Mouse (Mus musculus) hindbrain, embryonic 13.5 days (tissue): ENCODE data around the gene Islr2. TPM values are rescaled to one million over a fixed set of nuclear protein-coding genes. Genes with fewer than 3 reads are reported as not detected.
A peak's percentile ranks its signal among the peaks of the same experiment; 100 is the strongest.

ENCODE experiments used
- ATAC-seq: fragments of 200-750 bp; cut with Nextera tagmentation; 2 replicates; pipeline ENCODE4 v1.8.0; 2017; ENCODE audit warnings: moderate TSS enrichment; ENCODE audit not compliant: low FRiP score
- H3K27ac ChIP-seq: fragments of 300-500 bp; sonication (generic); 2 replicates; pipeline ENCODE4 v1.5.1; 2015; ENCODE audit warnings: inconsistent platforms, mild to moderate bottlenecking, moderate library complexity
- H3K27me3 ChIP-seq: fragments of 300-500 bp; sonication (generic); 2 replicates; pipeline ENCODE4 v1.6.1; 2015; ENCODE audit warnings: mild to moderate bottlenecking, inconsistent platforms
- H3K36me3 ChIP-seq: fragments of 300-500 bp; sonication (generic); 2 replicates; pipeline ENCODE4 v1.6.1; 2015; ENCODE audit warnings: mild to moderate bottlenecking, inconsistent platforms
- H3K4me1 ChIP-seq: fragments of 300-500 bp; sonication (generic); replicated peaks from 2 replicates; pipeline ENCODE4 v1.6.1; 2015; ENCODE audit warnings: inconsistent platforms
- H3K4me2 ChIP-seq: fragments of 300-500 bp; sonication (generic); 2 replicates; pipeline ENCODE4 v1.6.1; 2015; ENCODE audit warnings: inconsistent platforms, mild to moderate bottlenecking, moderate library complexity
- H3K4me3 ChIP-seq: fragments of 300-500 bp; sonication (generic); 2 replicates; pipeline ENCODE4 v1.5.1; 2015; ENCODE audit warnings: mild to moderate bottlenecking, inconsistent platforms
- H3K9ac ChIP-seq: fragments of 300-500 bp; sonication (generic); 2 replicates; pipeline ENCODE4 v1.6.1; 2015; ENCODE audit warnings: mild to moderate bottlenecking, inconsistent platforms
- H3K9me3 ChIP-seq: fragments of 300-500 bp; sonication (generic); 2 replicates; pipeline ENCODE4 v1.6.1; 2016; ENCODE audit warnings: inconsistent platforms
- WGBS: fragments of 180-500 bp; shearing (Covaris S2); methylation state at CpG from one replicate; pipeline ENCODE4 v1.1.7; 2015; 5-methylcytosine and 5-hydroxymethylcytosine counted together
- polyA plus RNA-seq: library from polyadenylated mRNA; unstranded; fragments of >200 nt; fragmentation: Nextera tagmentation; extraction: Ambion mirVana; gene quantifications from 2 replicates; pipeline ENCODE4 v1.2.1, GENCODE M21; 2015

Islr2 gene
- polyA plus RNA-seq, 1 experiment from 2014 or later: 11.3 TPM

DNA sequence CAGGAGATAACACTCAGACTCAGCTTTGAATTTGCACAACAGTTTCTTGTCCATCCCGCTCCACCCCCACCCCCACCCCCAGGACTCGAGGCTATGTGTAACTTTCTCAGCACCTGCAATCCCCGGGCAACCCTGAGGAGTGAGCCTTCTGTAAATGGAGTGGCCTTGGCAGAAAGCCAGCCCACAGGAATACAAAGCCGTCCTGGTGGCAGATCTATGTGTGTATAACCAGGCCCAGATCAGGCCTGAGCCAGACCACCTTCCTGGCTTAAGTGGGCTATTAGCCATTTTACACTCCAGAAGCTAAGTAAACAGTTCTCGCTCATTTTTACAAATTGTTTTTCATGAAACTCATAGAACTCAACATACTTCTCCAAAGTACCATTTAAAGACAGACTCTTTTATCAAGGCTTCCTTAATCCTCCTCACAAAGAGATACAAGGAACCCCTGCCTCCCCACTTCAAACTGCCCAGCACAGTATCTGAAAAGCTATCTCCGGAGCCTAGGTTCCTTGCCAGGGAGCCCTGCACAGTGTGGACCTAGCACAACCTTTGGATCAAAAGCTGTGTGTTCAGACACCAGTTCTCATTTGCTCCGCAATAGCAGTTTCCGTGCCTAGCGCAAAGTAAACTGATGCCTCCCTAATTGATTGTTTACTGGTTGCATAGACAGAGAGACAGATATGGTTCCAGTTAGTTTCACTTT is 37.8 kb upstream of the Islr2 start:
- no peaks in the 10 kb centered on the region for H3K36me3 ChIP-seq
- no peak overlapping the region for H3K9ac ChIP-seq
- no peaks in the 10 kb centered on the region for H3K27me3 ChIP-seq
- no peak overlapping the region for H3K4me2 ChIP-seq
- peaks cover 22% of the 10 kb centered on the region for H3K4me1 ChIP-seq
- H3K4me3 ChIP-seq: no peak overlapping the region
- 54% methylated on average over 9 of the region's 9 CpGs for WGBS
- 0 out of 2 replicates have a peak, but pooled peaks have one; percentile 39 for ATAC-seq
- peak overlapping the region; percentile 35; the same call in 1 of the 2 replicates for H3K27ac ChIP-seq
- H3K9me3 ChIP-seq: no peaks in the 10 kb centered on the region

DNA sequence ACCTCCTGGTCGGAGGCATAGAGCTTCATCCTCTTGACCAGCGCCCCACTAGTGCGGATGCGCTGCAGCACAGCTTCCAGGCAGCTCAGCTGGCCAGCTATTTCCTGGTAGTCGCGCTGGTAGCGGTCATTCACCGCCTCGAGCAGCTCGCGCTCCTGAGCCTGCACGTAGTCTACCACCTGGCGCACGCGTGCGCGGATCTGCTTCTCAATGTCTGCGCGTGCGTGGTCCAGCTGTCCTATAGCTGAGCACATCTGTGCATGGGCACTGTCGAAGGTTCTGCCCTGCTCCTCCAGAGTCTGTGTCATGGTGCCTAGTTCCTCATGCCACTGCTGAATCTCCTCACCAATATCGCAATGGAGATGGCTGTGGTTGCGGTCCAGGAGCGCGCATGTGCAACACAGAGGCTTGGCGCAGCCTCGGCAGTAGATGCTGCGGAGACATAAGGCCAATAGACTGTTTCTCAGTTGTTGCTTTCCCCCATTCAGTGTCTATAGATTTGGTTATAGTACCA is 30.4 kb upstream of the Islr2 start:
- Histone ChIP-seq H3K27me3 (no peaks in the 10 kb centered on the region), H3K27ac (no peak overlapping the region), H3K4me1 (no peaks in the 10 kb centered on the region; the same call in 1 of the 2 replicates), H3K4me2 (no peak overlapping the region), H3K9ac (no peak overlapping the region), H3K9me3 (no peaks in the 10 kb centered on the region), H3K36me3 (peaks cover 6% of the 10 kb centered on the region), H3K4me3 (no peak overlapping the region)
- no peak for ATAC-seq
- WGBS: 97% methylated on average over 28 of the region's 28 CpGs

DNA sequence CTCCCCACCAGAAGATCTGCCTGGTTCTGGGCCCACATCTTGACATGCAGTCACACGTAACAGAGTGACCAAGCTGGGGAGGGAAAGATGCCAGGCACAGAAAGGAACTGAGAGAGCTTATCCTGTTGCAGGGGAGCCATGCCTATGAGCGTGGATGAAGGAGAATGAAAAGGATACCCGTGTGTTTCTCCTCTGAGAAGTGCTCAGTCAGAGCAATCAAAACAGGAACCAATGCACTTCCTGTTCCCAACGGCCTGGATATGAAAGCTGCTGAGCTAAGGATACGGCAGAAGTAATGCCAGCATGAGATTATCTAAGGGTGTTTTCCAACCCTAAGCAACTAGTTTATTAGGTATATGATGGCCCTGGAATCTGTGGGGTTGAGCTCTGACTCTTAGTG is 28.3 kb upstream of the Islr2 start:
- H3K27ac ChIP-seq: no peak overlapping the region

DNA sequence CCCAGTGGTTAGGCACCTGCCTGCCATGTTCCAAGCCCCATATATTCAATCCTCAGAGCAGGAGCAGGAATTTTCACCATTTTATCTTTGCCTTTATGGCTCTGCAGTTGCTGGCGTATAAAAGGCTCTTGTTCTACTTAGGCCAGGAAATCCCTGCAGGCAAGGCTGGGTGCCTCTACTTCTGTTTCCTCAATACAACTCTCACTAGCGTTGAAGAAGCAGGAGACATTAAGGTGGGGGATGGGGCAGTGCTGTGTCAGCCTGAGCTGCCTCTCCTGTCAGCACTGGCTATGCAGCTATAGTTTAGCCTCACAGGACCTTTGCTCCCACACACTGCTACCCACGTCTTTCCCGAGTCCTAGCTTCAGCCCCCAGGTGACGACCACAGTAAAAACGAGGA is 27.6 kb upstream of the Islr2 start:
- Histone ChIP-seq H3K27me3 (no peaks in the 10 kb centered on the region), H3K36me3 (peaks cover 9% of the 10 kb centered on the region), H3K4me1 (no peaks in the 10 kb centered on the region; the same call in 1 of the 2 replicates), H3K27ac (no peak overlapping the region), H3K4me3 (no peak overlapping the region), H3K4me2 (no peak overlapping the region), H3K9ac (no peak overlapping the region), H3K9me3 (no peaks in the 10 kb centered on the region)
- WGBS: 72% methylated on average over 6 of the region's 6 CpGs
- ATAC-seq: no peak

More for the DNA sequence above, 28.3 kb upstream of the Islr2 start:
- H3K4me1 ChIP-seq: no peaks in the 10 kb centered on the region; the same call in 1 of the 2 replicates
- H3K9ac ChIP-seq: no peak overlapping the region
- no peak overlapping the region for H3K4me3 ChIP-seq
- WGBS: 79% methylated on average over 5 of the region's 5 CpGs
- H3K4me2 ChIP-seq: no peak overlapping the region
- no peak for ATAC-seq
- no peaks in the 10 kb centered on the region for H3K27me3 ChIP-seq
- H3K36me3 ChIP-seq: peaks cover 9% of the 10 kb centered on the region
- no peaks in the 10 kb centered on the region for H3K9me3 ChIP-seq

DNA sequence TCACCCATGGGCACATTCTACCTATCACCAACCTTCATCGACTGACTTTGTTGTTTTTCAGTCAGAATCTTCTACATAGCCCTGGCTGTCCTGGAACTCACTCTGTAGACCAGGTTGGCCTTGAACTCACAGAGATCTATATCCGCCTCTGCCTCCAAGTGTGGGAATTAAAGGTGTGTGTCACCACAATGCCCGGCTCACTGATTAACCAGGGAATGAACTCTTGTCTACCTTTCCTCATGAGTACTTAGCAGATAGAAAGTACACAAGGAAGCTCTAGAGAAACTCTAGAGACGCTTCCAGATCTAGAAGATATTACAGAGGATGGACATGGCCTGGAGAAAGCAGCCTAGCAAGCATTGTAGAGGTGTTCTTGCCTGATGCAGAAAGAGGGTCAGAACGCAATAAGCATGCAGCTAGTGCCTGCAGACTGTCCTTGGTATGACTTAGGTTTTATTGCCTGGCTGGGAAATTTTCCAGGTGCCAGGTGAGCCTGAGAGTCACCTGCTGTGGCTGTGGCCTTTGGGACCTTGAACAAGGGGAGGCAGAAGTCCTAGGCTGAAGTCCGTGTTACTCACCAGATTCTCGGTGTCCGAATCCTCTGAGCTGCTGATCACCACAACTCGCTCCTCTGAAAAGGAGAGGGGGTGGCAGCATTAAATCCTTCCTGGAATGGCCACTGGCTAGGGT is 24.8 kb upstream of the Islr2 start:
- H3K9me3 ChIP-seq: no peaks in the 10 kb centered on the region
- peaks cover 4% of the 10 kb centered on the region; the same call in 1 of the 2 replicates for H3K36me3 ChIP-seq
- no peak overlapping the region for H3K27ac ChIP-seq
- no peak overlapping the region for H3K4me3 ChIP-seq
- H3K4me2 ChIP-seq: no peak overlapping the region
- ATAC-seq: no peak
- 95% methylated on average over 9 of the region's 9 CpGs for WGBS
- no peak overlapping the region for H3K9ac ChIP-seq
- H3K27me3 ChIP-seq: no peaks in the 10 kb centered on the region
- H3K4me1 ChIP-seq: no peaks in the 10 kb centered on the region; the same call in none of the 2 replicates

DNA sequence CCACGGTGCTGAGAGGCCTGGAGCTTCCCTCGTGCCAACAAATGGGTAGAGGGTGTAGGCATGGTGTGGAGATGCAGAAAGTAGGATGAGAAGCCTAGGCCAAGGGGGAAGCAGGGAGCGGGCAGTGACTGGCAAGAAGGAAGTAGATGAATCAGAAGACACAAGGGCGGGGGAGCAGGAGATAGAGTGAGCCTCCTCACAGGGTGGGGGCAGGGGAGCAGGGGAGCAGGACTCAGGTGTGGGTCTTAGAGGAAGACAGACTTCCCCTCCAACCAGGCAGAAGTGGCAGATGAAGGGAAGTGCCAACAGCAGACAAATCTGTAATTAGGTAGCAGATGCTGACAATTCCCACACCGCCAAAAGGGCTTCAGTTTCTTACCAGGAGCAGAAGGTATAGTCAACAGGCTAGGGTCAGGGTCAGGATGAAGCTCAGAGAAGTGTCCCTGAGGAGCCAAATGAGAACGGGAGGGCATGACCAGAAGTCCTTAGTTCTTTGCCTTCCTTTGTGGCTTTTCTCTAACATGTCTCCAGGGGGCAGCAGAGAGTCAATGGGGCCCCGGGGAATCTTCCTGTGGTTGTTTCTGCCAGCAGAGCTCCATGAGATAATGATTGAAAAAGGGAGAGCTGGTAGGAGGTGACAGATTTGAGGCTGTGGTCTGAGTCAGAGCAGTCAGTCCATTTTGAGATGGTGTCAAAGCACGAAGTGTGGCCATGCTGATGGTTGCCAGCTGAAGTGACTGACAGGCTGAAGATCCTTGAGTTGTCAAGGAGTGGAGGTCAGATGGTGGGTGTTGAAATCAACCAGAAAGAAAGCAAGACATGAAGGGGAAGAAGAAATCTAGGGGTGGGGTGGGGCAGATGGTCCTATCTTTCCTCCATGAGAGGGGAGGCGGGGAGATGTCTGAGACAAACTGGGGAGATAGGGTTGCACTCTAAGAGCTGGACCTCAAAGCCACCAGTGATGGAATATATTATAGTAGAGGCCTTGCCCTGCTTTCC is 22.1 kb upstream of the Islr2 start:
- no peaks in the 10 kb centered on the region; the same call in 1 of the 2 replicates for H3K4me1 ChIP-seq
- H3K4me3 ChIP-seq: no peak overlapping the region
- no peak overlapping the region for H3K9ac ChIP-seq
- 69% methylated on average over 9 of the region's 9 CpGs for WGBS
- H3K27ac ChIP-seq: no peak overlapping the region
- no peak for ATAC-seq
- H3K9me3 ChIP-seq: no peaks in the 10 kb centered on the region
- peaks cover 4% of the 10 kb centered on the region; the same call in 1 of the 2 replicates for H3K36me3 ChIP-seq
- H3K4me2 ChIP-seq: no peak overlapping the region
- no peaks in the 10 kb centered on the region for H3K27me3 ChIP-seq

DNA sequence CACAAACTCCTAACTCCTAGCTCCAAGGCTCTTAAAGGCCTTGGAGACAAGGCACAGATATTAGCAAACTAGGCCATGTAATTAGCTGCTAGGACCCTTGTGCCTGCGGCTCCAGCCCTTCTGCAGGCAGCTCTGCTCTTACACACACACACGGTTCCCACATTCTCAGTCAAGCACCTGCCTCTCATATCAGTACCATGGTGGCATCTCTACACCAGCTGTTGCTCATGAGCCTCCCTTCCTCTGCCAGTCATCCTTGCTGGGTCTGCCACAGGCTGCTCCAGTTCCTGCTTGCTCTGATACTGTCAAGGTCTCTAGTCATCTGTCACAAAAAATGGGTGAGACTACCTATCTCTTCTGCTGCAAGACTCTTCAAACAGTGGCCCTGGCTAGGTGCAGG is 20.2 kb upstream of the Islr2 start:
- Histone ChIP-seq H3K27ac (no peak overlapping the region), H3K4me2 (no peak overlapping the region), H3K27me3 (no peaks in the 10 kb centered on the region), H3K9ac (no peak overlapping the region), H3K36me3 (peaks cover 4% of the 10 kb centered on the region; the same call in 1 of the 2 replicates), H3K9me3 (no peaks in the 10 kb centered on the region), H3K4me1 (no peaks in the 10 kb centered on the region; the same call in 1 of the 2 replicates), H3K4me3 (no peak overlapping the region)
- ATAC-seq: no peak
- WGBS: 93% methylated on average over 2 of the region's 2 CpGs

DNA sequence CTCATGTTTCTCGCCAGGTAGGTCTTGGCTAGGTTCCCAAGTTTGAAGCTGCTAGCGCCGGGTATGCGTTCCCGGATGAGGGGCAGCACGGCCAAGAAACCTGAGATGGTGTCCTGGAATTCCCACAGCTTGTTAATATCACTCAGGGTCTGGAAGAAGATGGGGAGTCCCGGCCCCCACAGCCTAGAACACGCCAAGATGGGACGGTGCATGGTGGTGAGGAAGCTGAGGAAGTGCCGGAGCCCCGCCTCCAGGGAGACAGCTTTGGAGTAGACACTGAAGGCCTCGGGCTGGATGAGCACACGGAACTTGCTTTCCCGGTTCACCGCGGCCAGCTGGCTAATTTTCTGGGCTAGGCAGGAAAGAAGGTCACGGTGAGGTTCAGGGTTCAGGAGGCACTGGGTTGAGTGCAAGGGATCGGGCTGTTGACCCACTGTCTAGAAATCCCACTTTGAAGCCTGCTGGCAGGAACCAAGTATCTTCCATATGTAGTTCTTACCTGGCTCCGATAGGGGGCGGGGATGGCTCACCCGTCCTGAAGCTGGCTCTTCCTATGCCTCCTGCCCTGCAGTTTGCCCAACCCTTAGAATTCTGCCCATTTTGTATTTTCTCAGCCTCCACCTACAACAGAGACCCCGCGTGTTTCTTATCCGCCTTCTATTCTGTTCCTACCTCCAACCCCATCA is 16.2 kb upstream of the Islr2 start:
- no peak for ATAC-seq
- Histone ChIP-seq H3K4me2 (no peak overlapping the region), H3K36me3 (no peaks in the 10 kb centered on the region), H3K27ac (no peak overlapping the region), H3K4me3 (no peak overlapping the region), H3K27me3 (no peaks in the 10 kb centered on the region), H3K9me3 (no peaks in the 10 kb centered on the region), H3K9ac (no peak overlapping the region), H3K4me1 (no peaks in the 10 kb centered on the region)
- 73% methylated on average over 24 of the region's 24 CpGs for WGBS

DNA sequence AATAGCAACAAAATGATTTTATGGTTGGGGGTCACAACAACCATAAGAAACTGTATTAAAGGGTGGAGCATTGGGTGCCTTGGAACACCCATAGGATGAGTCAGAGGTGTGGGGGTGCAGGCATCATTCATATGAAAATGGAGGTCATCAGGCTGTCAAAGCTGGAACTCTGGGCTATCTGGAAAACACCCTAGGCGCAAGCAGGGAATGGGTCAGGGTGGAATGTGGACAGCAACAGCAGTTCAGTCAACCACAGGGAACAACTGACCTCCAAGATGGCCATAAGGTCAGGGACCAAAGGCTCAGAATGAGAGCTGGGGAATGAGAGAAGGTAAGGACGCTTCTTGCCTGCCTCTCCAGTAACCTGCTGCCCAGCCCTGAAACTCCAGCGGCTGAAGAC is 14.4 kb upstream of the Islr2 start:
- Histone ChIP-seq H3K4me2 (no peak overlapping the region), H3K4me3 (no peak overlapping the region), H3K9ac (no peak overlapping the region), H3K27ac (no peak overlapping the region), H3K27me3 (no peaks in the 10 kb centered on the region), H3K4me1 (peaks cover 7% of the 10 kb centered on the region), H3K36me3 (no peaks in the 10 kb centered on the region), H3K9me3 (no peaks in the 10 kb centered on the region)
- 83% methylated on average over 3 of the region's 3 CpGs for WGBS
- no peak for ATAC-seq

DNA sequence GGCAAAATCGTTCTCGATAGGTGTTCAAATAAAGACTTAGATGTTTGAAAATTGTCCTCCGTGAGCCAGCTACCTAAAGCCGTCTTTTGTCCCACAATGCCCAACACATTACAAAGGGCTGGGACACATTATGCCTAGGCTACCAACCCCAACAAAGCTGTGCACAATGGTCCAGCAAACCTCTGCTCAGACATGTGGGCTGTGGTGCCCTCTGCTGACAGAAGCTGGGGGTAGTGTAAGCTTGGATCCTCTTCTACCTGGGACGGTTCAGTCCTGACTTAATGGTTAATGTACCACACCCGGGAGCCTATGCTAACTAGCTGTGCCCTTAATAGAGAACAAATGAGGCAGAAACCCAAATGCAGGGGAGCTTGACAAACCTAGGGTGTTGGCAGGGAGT is 12.3 kb upstream of the Islr2 start:
- ATAC-seq: peak; percentile 68; the same call in 1 of the 2 replicates

DNA sequence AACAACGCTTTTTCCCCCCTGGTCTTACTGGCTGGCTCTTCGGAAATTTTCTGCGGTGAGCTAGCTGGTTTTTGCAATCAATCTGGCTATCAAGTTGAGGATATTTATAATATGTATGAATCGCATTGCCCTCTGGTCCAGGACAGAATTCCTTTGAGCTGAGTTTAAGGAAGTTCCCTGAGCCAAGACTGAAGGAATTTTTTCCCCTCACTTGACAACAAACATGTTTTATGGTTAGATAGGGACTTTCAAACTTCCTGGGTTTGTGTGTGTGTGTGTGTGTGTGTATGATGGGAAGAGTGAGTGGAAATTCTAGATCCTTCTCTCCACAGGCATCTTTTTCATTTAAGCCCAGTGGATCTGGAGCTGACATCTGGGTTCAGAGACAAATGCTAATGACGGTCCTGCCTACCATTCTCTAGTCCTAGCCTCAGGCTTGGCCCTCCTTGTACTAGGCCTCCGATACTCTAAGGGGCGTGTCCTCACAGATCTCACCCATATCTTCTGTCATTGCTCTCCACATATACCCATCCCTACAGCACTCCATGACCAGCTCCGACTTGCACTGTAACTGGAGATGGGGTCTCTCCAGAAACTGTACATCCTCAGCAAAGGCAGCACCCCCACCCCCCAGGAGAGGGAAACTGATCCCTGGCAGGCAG is 10.5 kb upstream of the Islr2 start:
- Histone ChIP-seq H3K27me3 (0 out of 2 replicates have a peak, but pooled peaks cover 11% of the 10 kb centered on the region), H3K9ac (no peak overlapping the region), H3K4me2 (no peak overlapping the region), H3K9me3 (no peaks in the 10 kb centered on the region), H3K4me3 (no peak overlapping the region), H3K4me1 (peaks cover 11% of the 10 kb centered on the region), H3K36me3 (no peaks in the 10 kb centered on the region), H3K27ac (no peak overlapping the region)
- ATAC-seq: no peak
- WGBS: 62% methylated on average over 8 of the region's 8 CpGs

More for the DNA sequence above, 12.3 kb upstream of the Islr2 start:
- Histone ChIP-seq H3K4me2 (no peak overlapping the region), H3K9ac (no peak overlapping the region), H3K36me3 (no peaks in the 10 kb centered on the region), H3K4me3 (no peak overlapping the region), H3K4me1 (peaks cover 11% of the 10 kb centered on the region), H3K9me3 (no peaks in the 10 kb centered on the region), H3K27me3 (0 out of 2 replicates have a peak, but pooled peaks cover 4% of the 10 kb centered on the region), H3K27ac (no peak overlapping the region)
- WGBS: 44% methylated on average over 6 of the region's 6 CpGs
